Mouse (Mus musculus): ENCODE measurements around the gene Cers6. TPM values are rescaled to one million over a fixed set of nuclear protein-coding genes. Genes with fewer than 3 reads are reported as not detected.

Cers6 gene
- polyA plus RNA-seq, 1 experiment, result 21.1 TPM

DNA sequence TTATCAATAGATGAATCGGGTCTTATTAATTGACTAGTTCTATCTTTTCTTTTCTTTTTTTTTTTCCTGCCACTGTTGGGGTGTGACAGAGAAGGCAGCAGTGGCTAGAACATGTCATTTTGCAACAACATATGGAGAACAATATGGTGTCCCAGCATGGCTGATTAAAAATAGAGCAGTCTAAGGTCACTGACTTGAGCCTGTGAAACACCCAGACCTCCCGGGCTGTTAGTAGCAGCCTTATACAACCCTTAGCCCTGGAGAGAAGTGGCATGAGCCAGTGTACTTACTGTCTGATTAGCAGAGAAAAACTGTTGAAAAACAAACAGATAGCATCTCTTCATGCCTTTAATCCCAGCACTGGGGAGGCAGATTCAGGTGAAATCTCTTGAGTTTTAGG, 3.1 kb downstream of the Cers6 start:
- H3K4me1 ChIP-seq (replicated peaks; ENCODE audit: control insufficient read depth, insufficient read depth, low read length), result 0 out of 2 replicates have a peak, but pooled peaks cover 4% of the 10 kb centered on the region
- TF ChIP-seq POLR2A (IDR thresholded peaks at IDR 0.05; ENCODE audit: control insufficient read depth, extremely low read depth, insufficient read depth, low read length, poor library complexity) (no peak), CTCF (IDR thresholded peaks at IDR 0.05; ENCODE audit: borderline replicate concordance, control insufficient read depth, extremely low read depth, insufficient read depth, low read length, poor library complexity) (no peak)
- no peak overlapping the region for H3K27ac ChIP-seq (ENCODE audit: control insufficient read depth, insufficient read depth, low read length)
- DNase-seq, result no peak
- H3K27me3 ChIP-seq (ENCODE audit: control insufficient read depth, insufficient read depth, low read length), result no peaks in the 10 kb centered on the region
- H3K4me3 ChIP-seq (ENCODE audit: control insufficient read depth, insufficient read depth, low read length), result no peak overlapping the region
- H3K36me3 ChIP-seq (ENCODE audit: control insufficient read depth, insufficient read depth, low read length), result no peaks in the 10 kb centered on the region
- 98% methylated on average over 2 of the region's 2 CpGs for WGBS

GRCm38 (mm10) chr2:68867148-68867547, 5.9 kb downstream of the Cers6 start:
- no peak for DNase-seq
- H3K36me3 ChIP-seq (ENCODE audit: control insufficient read depth, insufficient read depth, low read length), result no peaks in the 10 kb centered on the region
- peaks cover 10% of the 10 kb centered on the region; the same call in 1 of the 2 replicates for H3K4me1 ChIP-seq (replicated peaks; ENCODE audit: control insufficient read depth, insufficient read depth, low read length)
- TF ChIP-seq CTCF (IDR thresholded peaks at IDR 0.05; ENCODE audit: borderline replicate concordance, control insufficient read depth, extremely low read depth, insufficient read depth, low read length, poor library complexity), result no peak
- TF ChIP-seq POLR2A (IDR thresholded peaks at IDR 0.05; ENCODE audit: control insufficient read depth, extremely low read depth, insufficient read depth, low read length, poor library complexity), result no peak
- no peak overlapping the region for H3K27ac ChIP-seq (ENCODE audit: control insufficient read depth, insufficient read depth, low read length)
- WGBS, result 73% methylated on average over 4 of the region's 4 CpGs
- no peak overlapping the region for H3K4me3 ChIP-seq (ENCODE audit: control insufficient read depth, insufficient read depth, low read length)
- H3K27me3 ChIP-seq (ENCODE audit: control insufficient read depth, insufficient read depth, low read length), result no peaks in the 10 kb centered on the region

DNA sequence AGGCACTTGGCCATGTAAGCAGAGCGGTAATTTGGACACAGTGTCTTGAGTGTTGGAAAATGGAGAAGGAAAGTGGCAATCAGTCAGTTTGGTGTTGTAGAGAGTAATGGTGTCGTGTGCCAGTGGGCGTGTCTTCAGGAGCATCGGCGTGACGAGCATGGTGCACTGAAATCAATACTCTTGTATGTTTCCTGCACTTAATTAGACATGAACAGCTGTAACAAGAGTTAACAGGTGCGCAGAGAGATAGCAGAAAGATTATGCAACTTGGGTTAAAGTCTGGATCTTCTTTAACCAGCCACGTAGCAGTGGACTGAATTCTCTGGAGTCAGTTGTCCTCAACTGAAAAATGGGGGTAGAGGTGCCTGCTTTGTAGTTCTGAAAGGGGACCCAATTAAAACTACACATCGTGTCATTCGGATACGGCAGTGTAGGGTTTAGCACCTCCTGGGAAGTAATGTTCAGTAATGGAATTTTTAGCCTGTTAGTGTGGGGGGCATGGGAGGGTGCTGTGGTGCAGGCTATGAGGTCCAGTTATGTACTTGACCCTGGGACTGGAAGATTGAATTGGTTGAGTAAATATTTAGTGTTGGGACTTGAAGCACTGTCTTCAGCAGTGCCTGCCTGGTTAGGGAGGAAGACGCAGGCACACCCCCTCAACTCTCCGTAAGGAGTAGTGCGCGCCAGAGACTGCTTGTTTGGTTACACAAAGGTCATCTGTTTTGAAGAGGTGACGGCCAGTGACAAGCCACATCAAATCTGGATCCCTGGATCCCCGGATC, 9.9 kb downstream of the Cers6 start:
- no peaks in the 10 kb centered on the region for H3K36me3 ChIP-seq (ENCODE audit: control insufficient read depth, insufficient read depth, low read length)
- no peak for DNase-seq
- H3K27ac ChIP-seq (ENCODE audit: control insufficient read depth, insufficient read depth, low read length), result no peak overlapping the region
- WGBS, result 94% methylated on average over 17 of the region's 17 CpGs
- H3K4me3 ChIP-seq (ENCODE audit: control insufficient read depth, insufficient read depth, low read length), result no peak overlapping the region
- no peaks in the 10 kb centered on the region for H3K27me3 ChIP-seq (ENCODE audit: control insufficient read depth, insufficient read depth, low read length)
- peaks cover 31% of the 10 kb centered on the region for H3K4me1 ChIP-seq (replicated peaks; ENCODE audit: control insufficient read depth, insufficient read depth, low read length)
- TF ChIP-seq POLR2A (IDR thresholded peaks at IDR 0.05; ENCODE audit: control insufficient read depth, extremely low read depth, insufficient read depth, low read length, poor library complexity) (no peak), CTCF (IDR thresholded peaks at IDR 0.05; ENCODE audit: borderline replicate concordance, control insufficient read depth, extremely low read depth, insufficient read depth, low read length, poor library complexity) (no peak)

DNA sequence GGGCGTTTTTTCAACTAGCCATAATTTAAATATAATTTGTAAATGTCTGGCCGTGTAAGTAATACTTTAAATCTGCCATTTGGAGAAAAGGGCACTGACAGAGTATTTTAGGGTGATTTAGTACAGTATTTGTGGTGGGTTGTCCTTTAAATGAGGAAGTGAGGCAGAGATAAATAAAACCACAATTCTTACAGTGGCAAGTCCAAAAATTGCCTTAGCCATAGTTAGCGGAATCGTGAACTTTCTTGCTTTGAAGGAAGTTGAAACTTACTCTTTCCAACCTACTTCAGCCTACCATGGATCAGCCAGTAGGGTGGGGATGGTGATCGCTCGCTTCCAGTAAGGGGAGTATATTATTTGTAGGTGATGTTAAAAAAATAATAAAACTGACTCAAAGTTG, 11.8 kb downstream of the Cers6 start:
- Histone ChIP-seq H3K36me3 (ENCODE audit: control insufficient read depth, insufficient read depth, low read length) (no peaks in the 10 kb centered on the region), H3K27ac (ENCODE audit: control insufficient read depth, insufficient read depth, low read length) (no peak overlapping the region), H3K27me3 (ENCODE audit: control insufficient read depth, insufficient read depth, low read length) (no peaks in the 10 kb centered on the region), H3K4me3 (ENCODE audit: control insufficient read depth, insufficient read depth, low read length) (no peak overlapping the region), H3K4me1 (replicated peaks; ENCODE audit: control insufficient read depth, insufficient read depth, low read length) (peaks cover 27% of the 10 kb centered on the region)
- DNase-seq, result no peak
- no peak for TF ChIP-seq POLR2A (IDR thresholded peaks at IDR 0.05; ENCODE audit: control insufficient read depth, extremely low read depth, insufficient read depth, low read length, poor library complexity)
- TF ChIP-seq CTCF (IDR thresholded peaks at IDR 0.05; ENCODE audit: borderline replicate concordance, control insufficient read depth, extremely low read depth, insufficient read depth, low read length, poor library complexity), result no peak
- WGBS, result 22% methylated on average over 6 of the region's 6 CpGs

DNA sequence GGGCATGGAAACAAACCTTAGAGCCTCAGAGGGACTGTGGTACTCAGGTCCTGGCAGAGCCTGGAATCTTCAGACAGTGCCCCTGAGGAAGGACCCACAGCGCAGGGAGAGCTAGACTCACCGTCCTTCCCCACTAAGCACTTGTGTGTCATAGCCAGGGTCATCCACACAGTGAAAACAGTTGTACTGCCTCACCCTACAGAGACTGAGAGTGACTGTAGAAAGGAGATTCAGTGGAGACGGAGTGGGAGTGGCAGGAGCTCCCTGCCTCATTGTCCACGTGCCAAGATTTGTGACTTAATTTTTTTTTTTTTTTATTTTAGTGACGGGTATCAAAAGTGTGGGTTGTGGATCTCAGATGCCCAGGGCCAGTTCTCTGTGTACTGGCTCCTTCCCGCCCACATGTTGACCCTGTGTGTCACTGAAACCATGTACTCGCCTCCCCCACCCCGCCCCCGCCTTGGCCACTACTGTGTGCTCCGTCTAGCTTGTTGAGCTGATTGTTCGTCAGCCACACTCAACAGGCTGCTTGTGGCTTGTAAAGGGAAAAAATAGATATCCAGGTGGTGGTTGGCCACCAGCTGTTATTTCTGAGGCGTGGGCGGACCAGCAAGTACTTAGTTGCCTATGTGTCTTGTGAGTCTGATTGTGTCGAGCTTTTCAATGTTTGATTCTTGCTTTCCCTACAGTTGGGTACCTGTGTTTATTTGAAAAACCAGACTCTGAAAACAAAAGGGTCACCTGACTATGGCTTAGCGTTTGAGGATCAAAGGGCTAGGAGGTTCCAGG, 12.6 kb downstream of the Cers6 start:
- no peak for DNase-seq

GRCm38 (mm10) chr2:68874575-68874974, 13.3 kb downstream of the Cers6 start:
- TF ChIP-seq CTCF (IDR thresholded peaks at IDR 0.05; ENCODE audit: borderline replicate concordance, control insufficient read depth, extremely low read depth, insufficient read depth, low read length, poor library complexity) (no peak), POLR2A (IDR thresholded peaks at IDR 0.05; ENCODE audit: control insufficient read depth, extremely low read depth, insufficient read depth, low read length, poor library complexity) (no peak)
- WGBS, result 87% methylated on average over 6 of the region's 6 CpGs
- DNase-seq, result no peak
- peaks cover 27% of the 10 kb centered on the region for H3K4me1 ChIP-seq (replicated peaks; ENCODE audit: control insufficient read depth, insufficient read depth, low read length)
- H3K36me3 ChIP-seq (ENCODE audit: control insufficient read depth, insufficient read depth, low read length), result no peaks in the 10 kb centered on the region
- H3K27ac ChIP-seq (ENCODE audit: control insufficient read depth, insufficient read depth, low read length), result no peak overlapping the region
- H3K27me3 ChIP-seq (ENCODE audit: control insufficient read depth, insufficient read depth, low read length), result no peaks in the 10 kb centered on the region
- H3K4me3 ChIP-seq (ENCODE audit: control insufficient read depth, insufficient read depth, low read length), result no peak overlapping the region

More for the DNA sequence above, 12.6 kb downstream of the Cers6 start:
- H3K4me1 ChIP-seq (replicated peaks; ENCODE audit: control insufficient read depth, insufficient read depth, low read length), result peaks cover 27% of the 10 kb centered on the region
- no peak for TF ChIP-seq POLR2A (IDR thresholded peaks at IDR 0.05; ENCODE audit: control insufficient read depth, extremely low read depth, insufficient read depth, low read length, poor library complexity)
- TF ChIP-seq CTCF (IDR thresholded peaks at IDR 0.05; ENCODE audit: borderline replicate concordance, control insufficient read depth, extremely low read depth, insufficient read depth, low read length, poor library complexity), result no peak
- H3K36me3 ChIP-seq (ENCODE audit: control insufficient read depth, insufficient read depth, low read length), result no peaks in the 10 kb centered on the region
- no peak overlapping the region; the same call in 1 of the 2 replicates for H3K27ac ChIP-seq (ENCODE audit: control insufficient read depth, insufficient read depth, low read length)
- 34% methylated on average over 15 of the region's 15 CpGs for WGBS
- no peak overlapping the region for H3K4me3 ChIP-seq (ENCODE audit: control insufficient read depth, insufficient read depth, low read length)
- no peaks in the 10 kb centered on the region for H3K27me3 ChIP-seq (ENCODE audit: control insufficient read depth, insufficient read depth, low read length)
